Mouse (Mus musculus) embryonic facial prominence, embryonic 15.5 days (tissue): Measurements from ENCODE around the gene Xpot. TPM values are rescaled to one million over a fixed set of nuclear protein-coding genes. Genes with fewer than 3 reads are reported as not detected.

Experiments used
- ATAC-seq: fragments of 200-750 bp; cut with Nextera tagmentation; 2 replicates; pipeline ENCODE4 v1.8.0; 2017; ENCODE audit warnings: low read depth, moderate TSS enrichment; ENCODE audit not compliant: insufficient number of reproducible peaks, low FRiP score, low TSS enrichment
- H3K27ac ChIP-seq: fragments of 300-500 bp; sonication (generic); replicated peaks from 2 replicates; pipeline ENCODE4 v1.5.1; 2015; ENCODE audit warnings: mild to moderate bottlenecking, inconsistent platforms
- H3K27me3 ChIP-seq: fragments of 300-500 bp; sonication (generic); 2 replicates; pipeline ENCODE4 v1.6.1; 2015; ENCODE audit warnings: inconsistent platforms
- H3K36me3 ChIP-seq: fragments of 300-500 bp; sonication (generic); 2 replicates; pipeline ENCODE4 v1.6.1; 2015; ENCODE audit warnings: mild to moderate bottlenecking, inconsistent platforms
- H3K4me1 ChIP-seq: fragments of 300-500 bp; sonication (generic); 2 replicates; pipeline ENCODE4 v1.6.1; 2015; ENCODE audit warnings: inconsistent platforms
- H3K4me2 ChIP-seq: fragments of 300-500 bp; sonication (generic); replicated peaks from 2 replicates; pipeline ENCODE4 v1.6.1; 2015; ENCODE audit warnings: mild to moderate bottlenecking, inconsistent platforms
- H3K4me3 ChIP-seq: fragments of 300-500 bp; sonication (generic); replicated peaks from 2 replicates; pipeline ENCODE4 v1.5.1; 2015; ENCODE audit warnings: mild to moderate bottlenecking, inconsistent platforms
- H3K9ac ChIP-seq: fragments of 300-500 bp; sonication (generic); 2 replicates; pipeline ENCODE4 v1.6.1; 2015; ENCODE audit warnings: inconsistent platforms
- H3K9me3 ChIP-seq: fragments of 300-500 bp; sonication (generic); replicated peaks from 2 replicates; pipeline ENCODE4 v1.6.1; 2016; ENCODE audit warnings: inconsistent platforms
- WGBS: fragments of 180-500 bp; shearing (Covaris S2); methylation state at CpG from one replicate; pipeline ENCODE4 v1.1.7; 2015; 5-methylcytosine and 5-hydroxymethylcytosine counted together
- polyA plus RNA-seq: library from polyadenylated mRNA; unstranded; fragments of >200 nt; fragmentation: Nextera tagmentation; extraction: Ambion mirVana; gene quantifications from 2 replicates; pipeline ENCODE4 v1.2.1, GENCODE M21; 2015

Gene Xpot
- polyA plus RNA-seq, 1 experiment from 2014 or later: 45.7 TPM

DNA sequence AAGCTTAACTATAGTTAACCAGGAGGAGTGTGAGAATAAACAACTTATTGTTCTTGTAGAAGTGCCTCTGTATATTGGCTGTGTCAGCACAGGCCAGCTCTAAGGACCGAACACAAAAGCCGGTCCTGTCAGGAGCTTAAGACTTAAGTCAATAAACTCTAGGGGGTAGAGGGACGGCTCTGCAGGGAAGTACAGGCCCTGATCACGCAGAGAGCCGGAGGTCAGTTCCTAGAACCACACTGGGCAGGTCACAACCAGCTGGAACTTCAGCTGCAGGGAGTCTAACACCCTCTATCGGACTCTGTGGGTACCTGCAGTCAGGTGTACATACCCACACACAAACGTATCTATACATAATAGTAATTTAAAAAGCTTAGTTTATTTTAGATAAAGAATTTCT, 10.2 kb downstream of the Xpot start:
- H3K36me3 ChIP-seq: peaks cover 86% of the 10 kb centered on the region
- no peak overlapping the region for H3K4me3 ChIP-seq
- no peak overlapping the region for H3K4me2 ChIP-seq
- WGBS: 60% methylated on average over 7 of the region's 7 CpGs
- ATAC-seq: no peak
- no peak overlapping the region for H3K9ac ChIP-seq
- no peaks in the 10 kb centered on the region for H3K4me1 ChIP-seq
- no peaks in the 10 kb centered on the region for H3K9me3 ChIP-seq
- H3K27ac ChIP-seq: no peak overlapping the region
- no peaks in the 10 kb centered on the region for H3K27me3 ChIP-seq

DNA sequence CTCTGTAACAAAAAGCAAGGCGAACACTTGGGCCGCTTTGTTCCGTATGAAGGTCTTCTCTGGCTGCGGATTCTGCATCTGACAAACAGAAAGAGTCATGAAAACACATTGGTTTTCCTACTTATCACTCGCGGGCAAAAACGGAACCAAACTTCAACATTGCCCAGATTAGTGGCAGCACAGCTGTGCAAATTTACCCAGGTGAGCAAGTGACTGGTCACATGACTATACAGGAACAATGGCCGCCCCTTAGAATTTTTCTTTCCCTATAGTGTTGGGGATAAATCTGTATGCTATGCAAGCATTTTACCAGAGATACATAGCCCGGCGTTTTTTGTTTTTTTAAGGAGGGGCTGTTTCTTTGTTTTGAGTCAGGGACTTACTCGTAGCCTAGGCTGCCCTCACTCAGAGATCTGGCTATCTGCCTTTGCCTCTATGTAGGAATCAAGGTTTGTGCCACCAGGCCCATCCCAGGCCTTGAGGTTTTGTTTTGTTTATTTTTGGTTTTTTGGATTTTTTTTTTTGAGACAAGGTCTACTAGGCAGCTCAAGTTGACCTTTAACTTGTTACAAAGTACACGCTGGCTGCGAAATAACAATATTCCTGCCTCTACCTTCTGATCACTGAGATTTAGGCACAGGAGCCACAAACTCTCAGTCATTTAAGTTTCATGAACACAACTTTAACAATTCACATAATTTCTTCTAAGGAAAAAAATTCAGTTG, 10.8 kb downstream of the Xpot start:
- Histone ChIP-seq H3K4me3 (no peak overlapping the region), H3K9me3 (no peaks in the 10 kb centered on the region), H3K4me2 (no peak overlapping the region), H3K36me3 (peaks cover 89% of the 10 kb centered on the region), H3K9ac (no peak overlapping the region), H3K27ac (no peak overlapping the region), H3K27me3 (no peaks in the 10 kb centered on the region), H3K4me1 (no peaks in the 10 kb centered on the region)
- ATAC-seq: no peak
- 94% methylated on average over 13 of the region's 13 CpGs for WGBS

DNA sequence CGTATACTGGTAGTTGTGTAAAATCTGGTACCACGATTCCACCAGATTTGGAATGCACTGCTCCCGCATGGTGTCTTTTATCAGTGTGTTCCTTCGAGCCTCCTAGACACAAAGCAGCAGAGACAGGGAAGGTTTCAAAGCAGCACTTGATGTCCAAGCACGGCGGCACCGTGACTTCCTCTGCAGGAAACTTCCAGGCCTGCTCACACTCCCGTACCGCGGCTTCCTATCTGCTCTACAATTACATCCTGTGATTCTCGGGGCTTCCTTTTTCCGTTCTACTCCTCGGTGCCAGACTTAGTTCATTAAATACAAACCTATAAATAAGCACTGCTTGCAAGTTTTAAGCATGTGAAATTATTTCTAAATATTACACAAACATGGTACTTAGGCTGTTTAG, 12.6 kb downstream of the Xpot start:
- no peak for ATAC-seq
- H3K36me3 ChIP-seq: peaks cover 89% of the 10 kb centered on the region
- no peak overlapping the region for H3K4me3 ChIP-seq
- no peak overlapping the region for H3K9ac ChIP-seq
- WGBS: 85% methylated on average over 13 of the region's 13 CpGs
- H3K27me3 ChIP-seq: no peaks in the 10 kb centered on the region
- no peaks in the 10 kb centered on the region for H3K9me3 ChIP-seq
- no peak overlapping the region for H3K27ac ChIP-seq
- no peak overlapping the region for H3K4me2 ChIP-seq
- no peaks in the 10 kb centered on the region for H3K4me1 ChIP-seq

DNA sequence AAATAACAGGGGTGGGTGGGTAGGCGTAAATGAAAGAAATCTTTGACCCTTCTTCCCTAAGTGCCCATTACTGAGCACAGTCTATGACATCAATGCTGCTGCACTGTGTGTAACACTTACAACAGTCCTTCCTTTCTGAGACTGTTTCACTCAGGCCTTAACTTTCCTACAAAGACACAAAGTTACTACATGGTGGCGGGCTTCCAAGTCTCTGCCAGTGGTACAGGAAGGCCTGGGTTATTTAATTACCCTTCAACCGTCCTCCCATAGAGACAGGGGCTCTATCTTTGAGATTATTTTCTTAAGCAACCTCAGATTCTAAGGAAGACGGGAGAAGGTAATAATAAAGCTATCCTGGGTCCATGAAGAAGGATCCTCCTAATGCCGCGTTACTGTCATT, 13.7 kb downstream of the Xpot start:
- Histone ChIP-seq H3K9me3 (no peaks in the 10 kb centered on the region), H3K27me3 (no peaks in the 10 kb centered on the region), H3K9ac (no peak overlapping the region), H3K4me3 (no peak overlapping the region), H3K4me1 (no peaks in the 10 kb centered on the region), H3K36me3 (peaks cover 86% of the 10 kb centered on the region), H3K27ac (no peak overlapping the region), H3K4me2 (no peak overlapping the region)
- WGBS: 87% methylated on average over 6 of the region's 6 CpGs
- no peak for ATAC-seq

DNA sequence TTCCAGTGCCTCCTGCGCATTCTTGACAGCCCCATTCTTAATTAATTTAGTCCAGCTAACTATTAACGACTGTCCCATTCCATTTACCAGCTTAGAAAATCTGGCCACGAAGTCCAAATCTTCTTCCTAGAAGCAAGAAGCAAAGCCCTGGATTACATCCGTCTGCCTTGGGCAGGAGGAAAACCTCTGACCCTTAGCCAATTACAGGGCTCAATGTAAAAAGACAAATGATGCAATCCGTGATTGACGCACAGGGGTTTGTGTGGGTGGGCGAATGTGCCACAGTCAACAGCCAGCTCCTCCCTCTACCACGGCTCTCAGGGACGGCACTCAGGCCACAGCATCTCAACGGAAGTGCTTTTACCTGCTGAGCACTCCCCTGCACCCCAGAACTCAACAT, 14.5 kb downstream of the Xpot start:
- H3K4me2 ChIP-seq: no peak overlapping the region
- no peaks in the 10 kb centered on the region for H3K27me3 ChIP-seq
- peaks cover 86% of the 10 kb centered on the region for H3K36me3 ChIP-seq
- no peak overlapping the region for H3K9ac ChIP-seq
- no peak for ATAC-seq
- no peak overlapping the region for H3K4me3 ChIP-seq
- H3K4me1 ChIP-seq: no peaks in the 10 kb centered on the region
- H3K27ac ChIP-seq: no peak overlapping the region
- no peaks in the 10 kb centered on the region for H3K9me3 ChIP-seq
- WGBS: 72% methylated on average over 10 of the region's 10 CpGs

DNA sequence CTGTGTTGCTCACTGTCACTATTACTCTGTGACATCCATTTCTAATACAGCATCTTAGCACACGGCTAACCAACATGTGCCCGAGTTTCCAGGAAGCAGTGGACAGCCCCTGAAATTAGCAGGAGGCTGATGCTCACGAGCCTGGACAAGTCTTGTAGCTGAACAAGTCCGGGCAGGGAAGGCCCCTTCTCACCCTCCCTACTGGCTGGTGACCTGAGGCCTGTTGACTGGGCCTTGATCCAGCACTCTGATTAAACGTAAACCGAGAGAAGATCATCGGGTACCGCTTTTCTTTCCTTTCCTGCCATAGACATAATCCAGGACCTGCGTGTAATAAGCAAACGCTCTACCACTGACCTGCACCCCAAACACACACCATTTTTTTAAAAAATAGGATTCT, 18.0 kb downstream of the Xpot start:
- H3K27me3 ChIP-seq: no peaks in the 10 kb centered on the region
- H3K4me2 ChIP-seq: no peak overlapping the region
- no peaks in the 10 kb centered on the region for H3K4me1 ChIP-seq
- peaks cover 89% of the 10 kb centered on the region for H3K36me3 ChIP-seq
- H3K27ac ChIP-seq: no peak overlapping the region
- no peak overlapping the region for H3K9ac ChIP-seq
- no peak for ATAC-seq
- H3K4me3 ChIP-seq: no peak overlapping the region
- no peaks in the 10 kb centered on the region for H3K9me3 ChIP-seq
- 66% methylated on average over 10 of the region's 10 CpGs for WGBS

DNA sequence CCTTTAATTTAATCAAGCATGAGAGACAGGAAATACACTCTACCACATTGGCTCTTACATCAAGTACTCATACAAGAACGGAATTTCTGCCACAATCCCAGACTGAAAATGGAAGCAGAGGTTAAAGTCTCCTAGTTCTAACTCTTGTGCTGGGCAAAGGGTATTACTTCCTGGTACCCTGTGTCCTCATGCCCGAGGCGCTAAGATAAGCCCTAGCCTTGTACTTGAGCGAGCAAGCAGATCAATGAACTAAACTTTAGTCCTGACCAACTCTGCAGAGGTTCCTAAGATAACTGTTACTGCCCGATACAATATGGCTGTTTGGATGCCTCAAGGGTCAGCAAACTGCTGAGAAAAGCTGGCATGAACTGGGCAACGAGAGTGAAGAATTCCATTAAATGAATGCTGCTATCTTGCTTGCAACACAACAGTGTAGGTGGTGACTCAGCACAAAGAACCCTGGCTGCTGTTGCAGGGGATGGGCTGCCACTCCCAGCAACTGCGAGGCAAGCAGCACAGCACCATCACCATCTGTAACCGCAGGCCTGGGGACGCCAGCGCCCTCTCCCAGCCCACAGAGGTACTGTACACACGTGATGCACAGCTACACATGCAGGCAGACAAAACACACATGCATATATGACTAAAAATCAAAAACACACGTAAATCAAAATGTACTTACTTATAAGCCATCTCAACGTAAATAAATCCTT, 21.3 kb downstream of the Xpot start:
- no peak overlapping the region for H3K27ac ChIP-seq
- WGBS: 92% methylated on average over 13 of the region's 13 CpGs
- no peak overlapping the region for H3K4me2 ChIP-seq
- H3K4me3 ChIP-seq: no peak overlapping the region
- H3K4me1 ChIP-seq: no peaks in the 10 kb centered on the region
- no peak for ATAC-seq
- no peaks in the 10 kb centered on the region for H3K9me3 ChIP-seq
- peaks cover 91% of the 10 kb centered on the region for H3K36me3 ChIP-seq
- no peaks in the 10 kb centered on the region for H3K27me3 ChIP-seq
- H3K9ac ChIP-seq: no peak overlapping the region

DNA sequence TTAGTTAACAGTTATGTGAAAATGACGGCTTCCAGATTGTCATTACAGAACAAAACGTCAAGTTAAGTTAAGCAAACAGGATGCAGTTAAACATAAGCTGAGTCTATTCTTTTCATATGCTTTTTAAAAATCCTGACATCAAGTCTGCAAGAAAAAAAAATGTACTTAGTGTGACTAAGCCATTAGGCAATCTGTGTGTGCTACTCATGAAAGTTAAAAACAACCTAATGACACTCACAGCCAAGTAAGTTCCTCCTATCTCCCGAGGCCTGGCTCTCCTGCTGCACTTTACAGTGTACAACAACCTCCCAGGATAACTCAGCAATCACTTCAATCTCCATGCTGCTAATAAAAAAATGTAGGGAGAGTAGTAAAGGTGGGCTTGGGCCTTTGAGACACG, 22.6 kb downstream of the Xpot start:
- Histone ChIP-seq H3K27me3 (no peaks in the 10 kb centered on the region), H3K27ac (no peak overlapping the region), H3K9me3 (no peaks in the 10 kb centered on the region), H3K36me3 (peaks cover 94% of the 10 kb centered on the region), H3K4me2 (no peak overlapping the region), H3K4me3 (no peak overlapping the region), H3K4me1 (no peaks in the 10 kb centered on the region), H3K9ac (no peak overlapping the region)
- ATAC-seq: no peak
- WGBS: 83% methylated on average over 4 of the region's 4 CpGs

DNA sequence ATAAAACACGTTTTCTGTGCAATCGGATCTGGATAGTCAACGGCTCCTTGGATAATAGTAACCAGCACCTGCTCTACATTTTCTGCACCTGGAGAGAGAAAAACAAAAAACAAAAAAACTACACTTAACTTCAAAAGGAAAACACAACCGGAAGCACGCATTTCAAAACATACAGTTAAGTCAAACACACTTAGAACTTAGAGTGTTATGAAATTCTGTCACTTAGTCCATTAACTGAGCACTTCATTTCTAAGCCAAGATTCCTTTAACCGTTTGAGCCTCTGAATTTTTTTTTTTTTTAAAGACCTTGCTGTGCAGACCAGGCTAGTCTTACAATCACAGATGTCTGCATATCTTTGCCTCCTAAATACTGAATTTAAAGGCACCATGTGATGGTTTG, 24.9 kb downstream of the Xpot start:
- Histone ChIP-seq H3K36me3 (peaks cover 96% of the 10 kb centered on the region), H3K27me3 (no peaks in the 10 kb centered on the region), H3K27ac (no peak overlapping the region), H3K9me3 (no peaks in the 10 kb centered on the region), H3K4me1 (no peaks in the 10 kb centered on the region), H3K4me3 (no peak overlapping the region), H3K4me2 (no peak overlapping the region), H3K9ac (no peak overlapping the region)
- WGBS: 74% methylated on average over 6 of the region's 6 CpGs
- ATAC-seq: no peak

DNA sequence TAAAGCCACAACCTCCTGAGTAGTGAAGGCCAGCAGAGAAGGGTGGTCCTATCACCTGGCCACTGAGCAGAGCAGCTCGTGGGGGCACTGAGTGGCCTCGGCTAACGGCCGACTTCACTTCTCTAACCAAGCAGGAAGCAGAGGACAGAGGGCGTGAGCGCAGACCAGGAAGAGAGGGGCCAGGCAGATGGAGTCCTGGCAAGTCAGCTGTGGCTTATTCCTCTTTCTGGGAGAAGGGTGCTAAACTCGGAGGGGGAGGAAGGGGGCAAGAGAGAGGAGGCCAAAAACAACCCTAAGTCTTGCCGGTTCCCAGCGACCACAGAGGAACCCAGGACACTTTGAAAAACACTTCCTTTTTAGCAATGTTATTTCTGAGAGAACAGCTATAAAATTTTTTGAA, 29.6 kb downstream of the Xpot start:
- no peaks in the 10 kb centered on the region for H3K9me3 ChIP-seq
- no peak overlapping the region for H3K4me3 ChIP-seq
- no peak overlapping the region for H3K4me2 ChIP-seq
- peaks cover 80% of the 10 kb centered on the region for H3K36me3 ChIP-seq
- no peak overlapping the region for H3K9ac ChIP-seq
- H3K4me1 ChIP-seq: no peaks in the 10 kb centered on the region
- no peak overlapping the region for H3K27ac ChIP-seq
- WGBS: 88% methylated on average over 9 of the region's 9 CpGs
- H3K27me3 ChIP-seq: no peaks in the 10 kb centered on the region
- ATAC-seq: no peak

DNA sequence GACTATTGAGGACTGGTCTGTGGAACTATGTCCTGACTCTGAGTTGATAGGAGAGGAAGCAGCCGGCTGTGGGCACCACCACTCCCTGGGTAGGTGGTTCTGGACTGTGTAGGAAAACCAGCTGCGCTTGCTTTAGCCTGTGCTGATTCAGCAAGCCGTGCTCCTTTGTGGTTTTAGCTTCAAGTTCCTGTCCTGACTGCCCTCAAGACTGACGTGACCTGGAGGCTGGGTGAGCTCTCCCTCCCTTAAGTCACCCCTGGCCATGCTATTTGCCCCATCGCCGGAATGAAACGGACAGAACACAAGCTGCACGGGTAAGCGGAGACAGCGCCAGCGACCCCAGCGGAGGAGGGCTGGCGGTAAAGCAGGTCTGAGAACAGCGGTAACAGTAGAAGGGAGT, 35.0 kb downstream of the Xpot start:
- Histone ChIP-seq H3K36me3 (peaks cover 47% of the 10 kb centered on the region), H3K4me1 (no peaks in the 10 kb centered on the region; the same call in 1 of the 2 replicates), H3K4me2 (no peak overlapping the region), H3K9ac (no peak overlapping the region), H3K27me3 (no peaks in the 10 kb centered on the region), H3K27ac (no peak overlapping the region), H3K4me3 (no peak overlapping the region), H3K9me3 (no peaks in the 10 kb centered on the region)
- 90% methylated on average over 14 of the region's 14 CpGs for WGBS
- ATAC-seq: no peak
